Mouse (Mus musculus) lung, embryonic 16.5 days (tissue): Measurements from ENCODE around the gene BC024978. TPM values are rescaled to one million over a fixed set of nuclear protein-coding genes. Genes with fewer than 3 reads are reported as not detected.

ENCODE experiments used
- ATAC-seq: fragments of 200-750 bp; cut with Nextera tagmentation; 2 replicates; pipeline ENCODE4 v1.8.0; 2017; ENCODE audit warnings: low read depth, mild to moderate bottlenecking, moderate library complexity
- H3K27ac ChIP-seq: fragments of 300-500 bp; sonication (generic); 2 replicates; pipeline ENCODE4 v1.5.1; 2014; ENCODE audit warnings: mild to moderate bottlenecking, control low read depth, low read length
- H3K27me3 ChIP-seq: fragments of 300-500 bp; sonication (generic); 2 replicates; pipeline ENCODE4 v1.6.1; 2014; ENCODE audit warnings: low read depth, low read length, mixed read lengths; ENCODE audit not compliant: control insufficient read depth, insufficient read depth
- H3K36me3 ChIP-seq: fragments of 300-500 bp; sonication (generic); 2 replicates; pipeline ENCODE4 v1.6.1; 2014; ENCODE audit warnings: low read length; ENCODE audit not compliant: control insufficient read depth, insufficient read depth
- H3K4me1 ChIP-seq: fragments of 300-500 bp; sonication (generic); replicated peaks from 2 replicates; pipeline ENCODE4 v1.6.1; 2014; ENCODE audit warnings: low read length, mixed read lengths; ENCODE audit not compliant: control insufficient read depth, insufficient read depth
- H3K4me2 ChIP-seq: fragments of 300-500 bp; sonication (generic); 2 replicates; pipeline ENCODE4 v1.6.1; 2014; ENCODE audit warnings: low read depth, low read length, control low read depth
- H3K4me3 ChIP-seq: fragments of 300-500 bp; sonication (generic); 2 replicates; pipeline ENCODE4 v1.5.1; 2014; ENCODE audit warnings: mild to moderate bottlenecking, low read length, control low read depth
- H3K9ac ChIP-seq: fragments of 300-500 bp; sonication (generic); 2 replicates; pipeline ENCODE4 v1.6.1; 2014; ENCODE audit warnings: low read length, control low read depth
- H3K9me3 ChIP-seq: fragments of 300-500 bp; sonication (generic); 2 replicates; pipeline ENCODE4 v1.6.1; 2016; ENCODE audit warnings: low read length; ENCODE audit not compliant: control insufficient read depth
- WGBS: fragments of 180-500 bp; shearing (Covaris S2); extraction: QIAGEN DNeasy Blood & Tissue Kit; methylation state at CpG from one replicate; pipeline ENCODE4 v1.1.7; 2014; 5-methylcytosine and 5-hydroxymethylcytosine counted together
- polyA plus RNA-seq: library from polyadenylated mRNA; unstranded; fragments of >200 nt; fragmentation: Nextera tagmentation; extraction: Ambion mirVana; gene quantifications from 2 replicates; pipeline ENCODE4 v1.2.1, GENCODE M21; 2015

BC024978 gene
- polyA plus RNA-seq, 1 experiment from 2014 or later = 3.5 TPM

DNA sequence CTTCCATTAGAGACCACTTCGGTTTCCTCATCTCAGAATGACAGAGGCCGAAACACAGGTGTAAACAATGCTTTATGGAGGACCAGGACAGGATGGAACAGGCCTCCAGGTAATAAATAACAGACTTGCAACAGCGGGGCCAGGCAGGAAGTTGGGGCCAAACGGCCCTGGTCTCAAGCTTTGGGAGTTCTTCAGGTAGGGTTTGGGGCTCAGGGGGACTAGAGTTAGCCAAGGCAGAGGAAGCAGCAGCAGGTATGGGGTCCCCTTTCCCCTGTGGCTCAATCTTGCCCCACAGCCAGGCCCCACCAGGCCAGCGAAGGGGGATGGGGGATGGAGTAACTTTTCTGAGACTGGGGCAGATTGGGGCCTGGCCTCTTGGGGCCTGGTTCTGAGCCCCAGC is 27.2 kb upstream of the BC024978 start:
- WGBS = 83% methylated on average over 5 of the region's 5 CpGs
- peaks cover 27% of the 10 kb centered on the region for H3K36me3 ChIP-seq
- no peak for ATAC-seq

DNA sequence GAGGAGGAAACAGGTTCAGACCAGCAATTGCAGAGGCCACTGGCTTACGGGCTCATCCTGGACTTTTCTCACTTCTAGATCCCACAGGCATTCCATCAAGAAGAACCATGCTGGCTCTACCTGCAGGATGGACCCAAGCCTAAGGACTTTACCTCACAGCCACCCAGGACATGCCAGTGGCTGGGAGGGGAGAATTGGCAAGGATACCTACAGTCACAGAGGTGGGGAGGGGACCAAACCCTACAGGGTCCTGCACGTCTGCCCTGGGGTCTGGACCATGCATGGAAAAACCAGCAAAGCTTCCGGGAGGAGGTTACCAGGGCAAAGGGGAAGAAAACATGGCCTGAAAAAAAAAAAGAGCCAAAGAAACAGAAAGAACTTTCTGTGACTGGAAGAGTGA is 24.6 kb upstream of the BC024978 start:
- H3K9ac ChIP-seq = no peak overlapping the region
- H3K4me3 ChIP-seq = no peak overlapping the region
- ATAC-seq = no peak
- no peaks in the 10 kb centered on the region for H3K27me3 ChIP-seq
- H3K4me2 ChIP-seq = no peak overlapping the region
- H3K27ac ChIP-seq = no peak overlapping the region
- WGBS = 87% methylated on average over 3 of the region's 3 CpGs
- H3K36me3 ChIP-seq = peaks cover 26% of the 10 kb centered on the region
- H3K4me1 ChIP-seq = peaks cover 9% of the 10 kb centered on the region
- H3K9me3 ChIP-seq = no peaks in the 10 kb centered on the region

More for the DNA sequence above, 27.2 kb upstream of the BC024978 start:
- Histone ChIP-seq H3K27me3 (no peaks in the 10 kb centered on the region), H3K4me3 (no peak overlapping the region), H3K27ac (no peak overlapping the region), H3K9me3 (no peaks in the 10 kb centered on the region), H3K9ac (no peak overlapping the region), H3K4me1 (peaks cover 31% of the 10 kb centered on the region), H3K4me2 (no peak overlapping the region)

DNA sequence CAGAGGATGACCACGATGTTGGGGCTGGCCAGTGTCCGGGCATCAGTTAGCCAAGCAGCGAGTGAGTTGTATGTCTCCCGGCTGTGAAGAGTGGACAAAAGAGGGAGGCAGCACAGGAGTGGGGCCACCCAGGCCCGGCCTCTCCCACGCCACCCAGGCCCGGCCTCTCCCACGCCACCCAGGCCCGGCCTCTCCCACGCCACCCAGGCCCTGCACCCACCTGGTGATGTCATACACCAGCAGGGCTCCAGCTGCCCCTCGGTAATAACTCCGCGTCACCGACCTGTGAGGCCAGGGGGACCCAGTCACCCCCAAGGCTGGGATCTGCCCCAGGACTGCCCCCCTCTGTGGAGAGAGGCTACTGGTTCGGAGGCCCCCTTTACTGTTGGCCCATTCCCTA is 21.1 kb upstream of the BC024978 start:
- Histone ChIP-seq H3K4me2 (no peak overlapping the region), H3K4me1 (peaks cover 9% of the 10 kb centered on the region; the same call in 1 of the 2 replicates), H3K4me3 (no peak overlapping the region), H3K27me3 (no peaks in the 10 kb centered on the region), H3K9ac (no peak overlapping the region), H3K9me3 (no peaks in the 10 kb centered on the region), H3K27ac (no peak overlapping the region), H3K36me3 (peaks cover 26% of the 10 kb centered on the region)
- no peak for ATAC-seq
- WGBS = 95% methylated on average over 15 of the region's 15 CpGs

DNA sequence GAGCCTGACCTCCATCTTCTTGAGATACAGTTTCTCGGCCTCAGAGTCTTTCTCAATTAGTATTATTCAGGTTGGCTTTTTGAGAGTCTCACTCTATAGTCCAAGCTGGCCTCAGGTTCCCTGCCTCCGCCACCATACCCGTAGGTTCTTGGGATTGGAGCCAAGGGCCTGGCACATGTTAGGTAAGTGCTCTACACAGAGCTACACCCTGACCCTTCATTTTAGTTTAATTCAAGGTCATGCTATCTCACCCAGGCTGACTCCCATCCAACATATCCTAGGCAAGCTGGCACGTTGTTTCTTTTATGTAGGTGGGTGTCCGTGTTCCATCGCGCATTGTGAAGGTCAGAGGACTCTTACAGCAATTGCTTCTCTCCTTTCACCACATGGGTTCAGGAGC is 20.7 kb upstream of the BC024978 start:
- 90% methylated on average over 7 of the region's 7 CpGs for WGBS
- Histone ChIP-seq H3K9me3 (no peaks in the 10 kb centered on the region), H3K4me1 (peaks cover 13% of the 10 kb centered on the region), H3K4me2 (no peak overlapping the region), H3K36me3 (peaks cover 26% of the 10 kb centered on the region), H3K9ac (no peak overlapping the region), H3K4me3 (no peak overlapping the region), H3K27ac (no peak overlapping the region), H3K27me3 (no peaks in the 10 kb centered on the region)
- ATAC-seq = no peak

DNA sequence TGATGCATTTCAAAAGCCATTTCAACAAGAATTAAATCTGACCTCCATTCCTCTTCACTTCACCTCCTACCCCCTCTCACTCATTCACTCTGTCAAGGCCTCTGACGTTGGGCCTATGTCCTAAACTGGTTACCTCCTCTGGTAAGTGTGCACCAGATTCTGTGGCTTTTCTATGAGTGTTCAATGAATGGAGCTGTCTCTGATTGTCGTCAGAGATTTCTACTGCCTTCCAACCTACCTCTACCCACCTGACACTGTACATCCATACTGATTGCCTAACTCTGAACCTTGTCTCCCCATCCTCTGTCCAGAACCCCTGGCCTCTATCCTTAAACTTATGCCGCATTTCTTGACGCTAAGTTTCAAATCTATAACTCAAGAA is 17.6 kb upstream of the BC024978 start:
- Histone ChIP-seq H3K9me3 (no peaks in the 10 kb centered on the region), H3K4me3 (peak overlapping the region; percentile 75), H3K27me3 (no peaks in the 10 kb centered on the region), H3K4me1 (peaks cover 17% of the 10 kb centered on the region), H3K27ac (peak overlapping the region; percentile 98), H3K9ac (peak overlapping the region; percentile 64), H3K36me3 (peaks cover 11% of the 10 kb centered on the region; the same call in 1 of the 2 replicates), H3K4me2 (peak overlapping the region; percentile 70)
- no peak for ATAC-seq
- 15% methylated on average over 4 of the region's 4 CpGs for WGBS

DNA sequence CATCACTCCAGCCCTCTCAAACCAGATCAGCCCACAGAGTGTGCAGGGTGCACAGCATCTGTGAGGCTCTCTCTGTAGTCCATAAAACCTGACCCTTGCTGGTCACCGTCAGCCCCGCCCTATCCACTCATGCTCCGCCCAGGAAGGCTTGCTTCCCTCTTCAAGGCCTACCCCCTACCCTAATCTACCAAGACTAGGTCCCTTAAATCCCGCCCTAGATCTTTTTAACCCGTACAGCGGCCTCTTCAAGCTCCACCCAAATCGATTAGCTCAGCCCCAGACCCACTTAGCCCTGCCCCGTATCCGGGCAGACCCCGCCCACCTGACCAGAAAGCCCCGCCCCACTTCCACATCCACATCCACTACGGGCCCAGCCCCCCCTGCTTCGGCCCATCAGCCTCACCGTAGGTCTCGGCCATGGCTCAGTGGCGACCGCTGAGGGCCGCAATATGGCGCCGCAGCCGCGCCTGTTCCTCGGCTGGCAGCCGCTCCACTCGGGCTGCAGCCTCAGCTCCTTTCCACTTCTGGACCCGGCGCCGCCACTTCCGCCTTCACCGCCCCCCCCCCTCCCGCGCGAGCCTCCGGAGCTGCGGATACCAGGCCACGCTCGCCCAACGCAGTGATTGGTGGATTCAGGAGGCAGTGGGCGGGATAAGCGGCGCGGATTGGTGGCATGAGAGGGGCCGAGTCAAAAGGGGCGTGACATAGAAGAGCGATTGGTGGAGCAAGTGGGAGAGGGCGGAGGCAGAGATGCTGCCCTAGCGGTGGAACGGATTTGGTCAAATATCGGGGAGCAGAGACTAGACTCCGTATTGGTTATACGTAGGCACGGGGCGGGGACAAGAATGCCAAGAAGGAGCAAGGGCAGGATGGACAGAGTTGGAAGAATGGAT is 17.0 kb upstream of the BC024978 start, which contains the start of gene Rab4b:
Gene Rab4b (minus strand): TSS at position 573 of the 893 bp plus-strand sequence.
- H3K4me2 ChIP-seq = peak within 1 kb of the TSS; percentile 70
- H3K27me3 ChIP-seq = no peaks in the 10 kb centered on the region
- peak within 1 kb of the TSS; percentile 98 for H3K27ac ChIP-seq
- peak within 1 kb of the TSS; percentile 75 for H3K4me3 ChIP-seq
- peaks cover 17% of the 10 kb centered on the region for H3K4me1 ChIP-seq
- under 1% methylated on average over 52 of the region's 53 CpGs for WGBS
- peaks cover 8% of the 10 kb centered on the region; the same call in 1 of the 2 replicates for H3K36me3 ChIP-seq
- peak within 1 kb of the TSS; percentile 64 for H3K9ac ChIP-seq
- peak; percentile 97 for ATAC-seq
- no peaks in the 10 kb centered on the region for H3K9me3 ChIP-seq

DNA sequence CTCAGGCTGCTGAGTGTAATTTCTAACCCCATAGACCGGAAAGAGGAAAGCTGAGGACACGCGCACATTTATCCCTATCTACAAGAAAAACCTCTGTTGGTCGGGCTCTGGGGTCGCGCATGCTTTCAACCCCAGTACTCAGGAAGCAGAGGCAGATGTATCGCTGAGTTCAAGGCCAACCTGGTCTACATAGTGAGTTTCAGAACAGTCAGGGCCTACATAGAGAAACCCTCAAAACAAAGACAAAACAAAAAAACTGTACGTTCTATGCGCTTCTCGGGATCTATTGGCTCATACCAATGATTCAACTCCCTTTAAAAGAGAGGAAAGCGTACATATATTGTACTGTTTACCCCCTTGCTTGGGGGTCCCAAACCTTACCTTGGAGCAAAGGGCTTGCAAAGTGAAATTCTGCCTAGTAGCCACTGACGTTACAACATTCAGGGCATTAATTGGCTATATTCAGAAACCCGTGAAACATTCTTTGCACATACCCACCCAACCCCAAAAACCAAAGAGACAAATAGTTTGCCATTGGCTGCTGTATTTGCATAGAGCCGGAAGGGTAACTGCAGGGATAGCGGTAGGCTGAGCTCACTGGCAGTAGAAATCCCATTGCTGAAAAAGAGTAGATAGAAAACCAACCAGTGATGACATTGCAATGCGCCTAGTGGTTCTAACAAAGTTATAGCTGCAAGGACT is 16.2 kb upstream of the BC024978 start:
- H3K9me3 ChIP-seq = no peaks in the 10 kb centered on the region
- peaks cover 4% of the 10 kb centered on the region; the same call in 1 of the 2 replicates for H3K36me3 ChIP-seq
- WGBS = 37% methylated on average over 16 of the region's 16 CpGs

DNA sequence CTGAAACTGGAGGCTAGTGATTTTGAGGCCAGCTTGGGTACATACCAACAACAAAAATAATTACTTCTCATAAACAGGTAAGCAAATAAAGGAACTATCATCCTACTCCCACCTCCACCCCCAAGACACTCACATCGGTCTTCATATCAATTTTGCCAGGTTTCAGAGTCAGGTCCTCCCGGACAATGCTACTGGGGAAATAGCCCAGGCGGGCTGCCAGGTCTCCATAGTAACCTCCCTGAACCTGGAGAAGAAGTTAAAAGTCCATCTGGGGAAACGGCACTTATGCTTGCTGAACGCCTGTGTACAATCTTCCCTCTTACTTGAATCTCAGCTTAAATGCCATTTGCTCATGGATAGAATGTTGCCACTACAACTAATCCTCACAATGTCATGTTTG is 15.5 kb upstream of the BC024978 start:
- Histone ChIP-seq H3K4me1 (peaks cover 17% of the 10 kb centered on the region), H3K9me3 (no peaks in the 10 kb centered on the region), H3K9ac (peak overlapping the region; percentile 24), H3K27me3 (no peaks in the 10 kb centered on the region), H3K36me3 (peaks cover 5% of the 10 kb centered on the region), H3K27ac (peak overlapping the region; percentile 91), H3K4me2 (peak overlapping the region; percentile 56), H3K4me3 (peak overlapping the region; percentile 75)
- no peak for ATAC-seq
- WGBS = 19% methylated on average over 5 of the region's 5 CpGs

More for the DNA sequence above, 16.2 kb upstream of the BC024978 start:
- Histone ChIP-seq H3K27me3 (no peaks in the 10 kb centered on the region), H3K9ac (peak overlapping the region; percentile 55), H3K4me3 (peak overlapping the region; percentile 75), H3K27ac (peak overlapping the region; percentile 91), H3K4me2 (peak overlapping the region; percentile 56), H3K4me1 (peaks cover 17% of the 10 kb centered on the region)
- no peak for ATAC-seq
